Mouse (Mus musculus) cerebellum, adult 11 months (tissue): ENCODE data around the gene Syk.

Experiments
- DNase-seq: peaks from one replicate; pipeline ENCODE4 v3.0.0; 2022

Syk gene

DNA sequence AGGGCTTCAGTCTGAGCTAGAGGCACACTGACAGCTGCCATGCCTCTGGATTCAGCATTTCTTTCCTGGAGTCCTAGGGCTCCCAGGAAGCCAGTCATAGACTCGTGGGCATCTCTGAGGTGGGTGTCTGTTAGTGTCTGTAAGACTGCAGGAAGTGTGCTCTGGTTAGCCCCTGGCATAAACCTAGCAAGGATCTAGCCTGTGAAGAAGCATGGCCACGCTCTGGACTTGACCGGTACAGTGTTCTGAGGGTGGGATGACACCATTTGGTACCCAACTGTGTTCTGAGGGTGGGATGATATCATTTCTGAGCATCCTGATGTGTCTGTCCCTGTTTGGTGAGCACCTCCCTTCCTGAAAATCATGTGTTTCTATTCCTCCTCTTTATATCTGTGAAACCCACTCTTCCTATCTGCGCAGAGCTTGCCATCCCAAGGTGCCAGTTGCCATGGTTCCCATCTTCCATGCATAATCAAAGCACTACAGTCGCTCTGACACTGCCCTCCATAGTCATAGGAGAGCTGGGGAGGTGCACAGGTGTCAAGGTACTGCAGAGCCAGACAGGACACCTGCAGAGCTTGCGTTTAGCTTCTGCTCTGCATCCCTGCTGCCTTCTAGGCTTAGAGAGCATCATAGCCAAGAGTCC is 20.9 kb downstream of the Syk start:
- no peak for DNase-seq

DNA sequence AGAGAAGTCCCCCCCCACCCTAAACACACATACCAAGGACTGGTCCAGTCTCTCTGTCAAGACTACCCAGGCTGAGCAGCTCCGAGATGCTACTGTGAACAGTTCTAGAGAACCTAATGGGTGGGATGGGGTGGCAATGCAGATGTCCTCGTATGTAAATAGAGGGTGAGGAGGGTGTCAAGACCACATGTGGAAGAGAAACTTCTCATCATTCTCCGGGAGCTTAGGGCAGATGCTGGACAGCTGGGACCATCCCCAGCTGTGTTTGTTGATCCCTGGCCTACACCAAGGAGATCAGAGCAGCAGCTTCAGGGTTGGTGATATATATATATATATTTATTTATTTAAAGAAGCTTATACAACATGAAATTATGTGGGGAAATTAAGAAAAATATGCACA is 22.0 kb downstream of the Syk start:
- no peak for DNase-seq

DNA sequence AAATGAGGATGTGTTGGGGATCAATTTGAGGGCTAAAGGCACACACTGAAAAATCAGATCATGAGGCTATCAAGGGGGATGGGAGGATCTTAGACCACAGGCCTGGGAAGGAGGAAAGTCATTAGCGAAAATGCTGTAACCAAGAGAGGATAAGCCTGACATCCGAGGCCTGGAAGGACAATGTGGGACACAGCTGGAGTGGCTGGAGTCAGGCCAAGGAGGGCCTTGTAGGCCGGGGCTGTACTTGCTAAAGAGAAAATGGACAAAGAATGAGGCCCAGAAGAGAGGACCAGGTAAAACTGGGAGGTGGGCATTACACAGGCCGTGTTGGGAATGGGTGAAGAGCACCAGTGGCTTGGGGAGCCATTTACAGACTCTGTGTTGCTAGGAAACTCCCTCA is 22.9 kb downstream of the Syk start:
- no peak for DNase-seq

DNA sequence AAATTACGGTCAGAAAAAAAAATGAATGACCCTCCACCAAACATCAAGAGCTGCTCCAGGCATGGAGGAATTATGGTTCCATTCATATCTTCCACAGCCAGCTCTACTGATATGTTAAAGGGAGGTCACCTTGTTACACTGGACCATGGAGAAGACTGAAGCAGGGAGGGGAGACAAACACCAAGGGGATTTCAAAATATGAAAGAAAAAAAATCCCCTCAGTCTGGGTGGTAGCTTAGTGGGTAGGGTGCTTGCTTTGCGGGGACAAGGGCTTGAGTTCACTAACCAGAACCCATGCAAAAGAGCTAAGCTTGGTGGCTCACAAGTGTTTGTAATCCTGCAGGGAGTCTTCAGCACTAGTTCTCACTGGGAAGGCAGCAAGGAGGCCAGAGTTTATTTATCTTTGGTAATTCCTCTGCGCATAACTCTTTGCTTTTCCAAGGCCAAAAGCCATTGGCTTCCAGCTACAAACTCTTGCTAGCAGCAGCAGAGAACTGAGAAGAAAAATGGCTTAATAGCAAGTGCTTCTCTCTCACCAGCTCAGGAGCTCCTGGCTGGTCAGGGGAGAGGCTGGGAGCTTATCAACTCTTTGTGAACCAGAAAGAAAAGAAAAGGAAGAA is 23.8 kb downstream of the Syk start:
- no peak for DNase-seq

DNA sequence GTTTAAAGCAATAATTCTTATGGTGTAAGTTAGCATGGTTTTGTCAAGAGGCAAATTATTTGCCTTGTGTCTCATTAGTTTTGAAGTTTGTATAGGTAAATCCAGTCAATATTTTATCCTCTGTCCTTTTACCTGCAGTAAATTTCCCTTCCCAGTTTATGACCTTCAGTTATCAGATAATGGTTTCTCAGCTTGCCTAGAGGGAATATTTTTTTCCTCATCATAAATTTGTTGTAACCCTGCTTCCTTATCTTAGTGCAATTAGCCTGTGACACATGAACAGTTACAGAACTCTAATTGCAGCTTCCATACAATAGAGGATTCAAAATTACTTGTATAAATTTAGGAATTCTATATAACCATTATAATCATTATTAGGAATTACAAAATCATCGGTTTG is 25.0 kb downstream of the Syk start:
- DNase-seq, result no peak

DNA sequence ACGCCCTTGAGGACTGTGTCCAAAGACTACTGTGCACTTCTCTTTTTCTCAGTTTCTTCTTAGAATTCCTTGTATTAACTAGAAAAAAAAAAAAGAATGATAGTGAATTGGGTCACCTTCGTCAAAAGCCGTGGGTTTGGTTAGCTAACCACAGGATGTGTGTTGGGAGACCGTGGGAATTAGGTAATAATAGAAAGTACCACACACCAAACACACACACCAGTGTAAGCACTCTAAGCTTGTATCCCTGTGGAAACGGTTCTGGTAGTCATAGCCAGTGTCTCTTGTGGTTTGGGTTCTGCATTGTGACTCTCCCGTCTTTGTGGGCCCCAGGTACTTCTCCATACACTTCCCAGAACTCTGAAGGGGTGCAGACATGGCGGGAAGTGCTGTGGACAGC is 27.5 kb downstream of the Syk start:
- DNase-seq, result no peak

DNA sequence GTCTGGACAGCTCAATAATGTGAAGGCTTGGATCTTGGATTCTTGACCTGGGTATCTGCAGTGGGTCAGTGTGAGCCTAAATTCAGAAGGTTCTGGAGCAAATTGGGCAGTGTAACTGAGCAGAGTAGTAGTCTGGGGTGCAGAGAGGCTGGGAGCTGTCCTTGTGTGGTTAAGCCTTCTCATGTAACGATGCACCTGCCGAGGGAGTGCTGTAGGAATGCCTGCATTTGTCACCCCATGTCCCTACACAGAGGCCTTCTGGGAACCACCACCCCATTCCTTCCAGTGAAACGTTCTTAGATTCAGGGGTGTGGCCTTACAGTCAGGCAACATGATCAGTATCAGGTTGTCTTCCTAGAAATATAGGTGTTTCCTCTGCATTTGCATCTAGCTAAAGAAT is 30.3 kb downstream of the Syk start:
- DNase-seq, result no peak

DNA sequence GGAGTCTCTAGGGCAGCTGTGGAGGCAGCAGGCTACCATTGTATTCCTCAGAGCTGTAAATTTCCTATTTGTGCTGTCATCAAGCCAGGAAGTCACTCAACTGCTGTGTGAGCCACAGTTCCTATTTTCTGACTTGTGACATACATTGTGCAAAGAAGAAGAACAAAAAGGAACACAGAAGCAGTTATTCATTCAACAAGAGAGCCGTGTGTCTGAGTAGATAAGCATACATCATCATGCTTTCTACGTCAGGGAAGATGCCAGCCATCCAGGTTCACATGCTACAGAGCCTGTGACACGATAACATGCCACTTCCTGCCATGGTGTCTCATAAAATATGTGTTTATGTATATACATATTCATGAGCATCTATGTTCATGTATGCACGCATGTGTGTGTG is 32.1 kb downstream of the Syk start:
- no peak for DNase-seq

DNA sequence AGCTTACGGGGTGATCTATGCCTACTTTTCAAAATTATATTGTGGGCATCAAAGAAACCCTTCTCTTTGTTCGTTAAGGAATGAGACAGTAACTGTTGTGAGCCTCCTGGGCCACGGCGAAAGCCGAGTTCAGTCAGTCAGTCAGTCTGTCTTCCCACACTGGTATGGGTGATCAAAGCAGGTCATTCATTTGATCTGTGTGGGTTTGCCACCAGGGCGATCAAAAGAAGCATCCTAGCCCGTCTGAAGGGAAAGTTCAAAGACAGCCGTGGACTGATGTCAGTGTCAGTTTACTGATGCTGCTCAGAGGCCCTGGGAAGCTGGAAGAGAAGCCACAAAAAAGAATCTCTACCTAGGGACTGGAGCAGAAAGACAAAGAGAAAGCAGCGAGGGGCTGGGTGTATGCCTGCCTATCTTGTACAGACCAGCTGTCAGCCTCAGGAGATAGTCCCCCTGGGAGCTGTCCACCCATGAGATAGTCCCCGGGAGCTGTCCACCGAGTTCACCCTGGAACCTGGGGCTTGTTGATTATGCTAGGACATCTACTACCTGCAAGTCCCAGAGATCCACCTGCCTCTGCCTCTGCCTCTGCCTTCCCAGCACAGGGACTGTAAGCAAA is 34.2 kb downstream of the Syk start:
- no peak for DNase-seq

DNA sequence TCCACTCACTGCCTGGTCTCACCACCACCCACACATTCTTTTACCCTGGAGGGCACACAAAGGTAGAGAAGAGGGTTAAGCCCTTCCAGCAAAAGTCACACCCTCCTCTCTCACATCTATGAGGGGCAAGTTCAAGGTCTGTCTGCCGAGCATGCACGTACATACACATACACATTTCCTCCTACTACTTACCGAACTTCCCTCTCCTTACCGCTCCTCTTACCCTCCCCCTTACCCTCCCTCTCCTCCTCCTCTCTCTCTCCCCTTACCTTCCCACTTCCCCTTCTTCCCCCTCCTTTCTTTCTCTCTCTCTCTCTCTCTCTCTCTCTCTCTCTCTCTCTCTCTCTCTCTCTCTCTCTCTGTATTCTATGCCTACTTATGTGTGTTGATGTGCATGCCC is 35.6 kb downstream of the Syk start:
- DNase-seq, result no peak

DNA sequence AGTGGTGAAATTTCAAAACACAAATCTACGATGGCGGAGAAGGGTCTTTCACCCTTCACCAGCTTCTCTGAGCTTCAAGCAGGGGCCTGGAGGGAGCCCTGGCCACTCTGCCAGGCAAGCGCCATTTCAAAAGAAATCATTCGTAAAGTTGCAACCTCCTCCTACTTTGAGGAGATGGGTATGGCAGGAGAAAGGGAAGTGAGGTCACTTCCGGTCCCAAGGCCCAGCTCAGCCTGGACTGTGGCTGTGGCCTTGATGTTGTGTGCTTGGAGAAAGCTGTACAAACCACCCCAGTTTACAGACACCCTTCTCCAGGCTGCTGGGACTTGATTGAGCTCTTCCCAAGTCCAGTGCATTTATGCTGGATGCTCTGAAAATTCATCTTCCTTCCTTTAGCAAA is 36.5 kb downstream of the Syk start:
- DNase-seq, result no peak

DNA sequence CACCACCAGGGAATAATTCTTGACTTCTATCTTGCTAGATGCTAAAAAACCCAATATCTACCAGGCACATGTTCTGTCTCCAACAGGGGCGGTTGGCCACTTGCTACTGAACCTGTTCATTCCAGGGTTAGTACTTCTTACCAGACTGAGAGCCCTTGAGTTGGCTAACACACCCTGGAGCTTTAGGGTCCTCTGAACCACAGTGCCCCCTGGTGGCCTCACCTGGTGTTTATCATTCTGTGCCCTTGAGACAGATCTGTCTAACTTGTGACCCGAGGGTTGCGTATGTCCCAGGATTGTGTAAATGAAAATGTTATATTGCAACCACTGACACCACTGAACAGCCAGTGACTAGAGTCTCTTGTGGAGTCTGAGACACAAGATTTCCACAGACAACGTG is 41.1 kb downstream of the Syk start:
- peak; percentile 34 for DNase-seq

DNA sequence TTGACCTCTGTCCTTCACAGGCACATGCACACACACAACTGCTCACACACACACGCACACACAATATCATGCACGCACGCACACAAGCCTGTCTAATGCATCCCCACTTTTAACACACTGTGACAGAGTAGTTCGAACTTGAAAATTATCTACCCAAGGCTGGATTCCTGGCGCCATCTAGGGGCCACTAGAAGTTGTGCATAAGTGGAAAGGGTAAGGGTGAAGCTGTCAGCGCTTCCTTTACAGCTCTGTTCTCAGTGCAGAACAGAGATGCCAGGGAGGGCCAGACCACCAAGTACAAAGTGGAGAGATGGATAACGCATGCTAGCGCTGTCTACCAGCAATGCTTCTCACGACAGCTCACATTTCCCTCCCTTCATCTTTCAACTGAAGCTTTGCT is 45.6 kb downstream of the Syk start:
- peak; percentile 22 for DNase-seq

DNA sequence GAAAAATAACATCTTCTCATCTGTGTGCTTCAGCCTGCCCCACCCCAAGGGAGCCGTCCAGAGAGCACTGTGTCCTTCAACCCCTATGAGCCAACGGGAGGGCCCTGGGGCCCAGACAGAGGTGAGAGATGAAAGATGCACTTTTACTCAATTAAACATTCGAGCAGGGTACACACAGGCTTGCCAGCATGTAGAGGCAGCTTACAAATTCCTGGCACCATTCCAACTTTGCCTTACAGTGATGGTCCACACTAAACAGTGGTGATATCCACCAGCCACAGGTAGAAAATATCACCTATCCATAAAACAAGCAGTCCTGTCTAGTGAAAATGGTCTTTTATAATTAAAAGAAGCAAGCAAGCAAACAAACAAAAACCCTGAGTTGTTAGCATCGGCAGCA is 48.7 kb downstream of the Syk start:
- no peak for DNase-seq

DNA sequence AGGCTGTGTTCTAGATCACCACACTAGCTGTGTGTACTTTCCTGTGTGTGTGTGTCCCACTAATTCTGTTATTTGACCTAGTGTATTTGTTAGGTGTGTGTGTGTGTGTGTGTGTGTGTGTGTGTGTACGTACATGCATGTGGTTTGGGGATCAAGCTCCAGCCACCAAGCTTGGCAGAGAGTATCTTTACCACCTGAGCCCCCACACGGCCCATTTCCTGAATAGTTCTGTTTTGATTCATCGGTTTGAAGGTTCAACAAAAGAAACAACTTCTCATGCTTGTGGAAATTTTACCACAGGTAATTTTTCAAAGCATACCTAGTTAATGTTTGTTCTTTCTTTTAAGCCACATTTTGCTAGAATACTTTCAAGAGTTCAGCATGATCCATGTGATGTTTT is 52.5 kb downstream of the Syk start:
- DNase-seq, result no peak

DNA sequence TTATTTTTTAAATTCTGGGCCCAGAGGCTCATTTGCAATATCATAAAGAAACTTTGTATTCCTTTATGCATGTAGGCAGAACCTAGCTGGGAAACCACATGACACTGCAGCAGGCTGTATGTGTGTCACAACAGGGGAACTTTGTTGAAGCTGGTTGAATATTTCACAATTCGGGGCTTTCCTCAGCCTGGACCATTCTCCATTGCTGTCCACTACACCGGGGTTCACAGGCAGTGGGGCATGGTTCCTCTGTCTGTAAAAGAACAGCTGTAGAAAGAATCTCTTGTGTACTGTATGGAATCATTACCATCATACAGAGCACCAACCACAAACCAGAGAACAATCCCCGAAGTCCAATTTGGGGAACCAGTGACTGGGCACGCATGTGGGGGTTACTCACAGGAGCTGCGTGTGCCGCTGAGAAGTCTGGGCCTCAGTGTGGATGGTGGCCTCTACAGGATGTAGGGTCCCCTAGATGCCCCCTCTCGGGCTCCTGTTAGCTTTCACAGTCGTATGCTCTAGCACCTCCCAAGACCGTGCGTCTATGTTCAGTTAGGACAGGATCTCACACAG is 53.3 kb downstream of the Syk start:
- no peak for DNase-seq

DNA sequence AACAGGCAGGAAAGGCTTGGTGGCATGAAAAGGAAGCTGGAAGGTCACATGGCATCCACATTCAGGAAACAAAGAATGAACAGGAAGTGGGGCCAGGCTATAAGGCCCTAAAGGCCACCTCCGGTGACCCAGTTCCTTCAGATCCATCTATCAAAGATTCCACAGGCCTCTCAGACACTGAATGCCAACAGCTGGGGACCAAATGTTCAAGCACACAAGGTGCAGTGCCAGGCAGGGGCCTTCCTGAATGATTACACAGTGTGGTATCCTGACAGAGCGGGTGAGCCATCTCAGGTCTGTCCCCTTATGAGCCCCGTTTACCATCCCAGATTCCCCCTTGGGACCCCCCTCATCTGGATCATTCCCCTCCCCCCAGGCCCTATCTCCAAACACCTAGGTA is 63.6 kb downstream of the Syk start:
- no peak for DNase-seq

DNA sequence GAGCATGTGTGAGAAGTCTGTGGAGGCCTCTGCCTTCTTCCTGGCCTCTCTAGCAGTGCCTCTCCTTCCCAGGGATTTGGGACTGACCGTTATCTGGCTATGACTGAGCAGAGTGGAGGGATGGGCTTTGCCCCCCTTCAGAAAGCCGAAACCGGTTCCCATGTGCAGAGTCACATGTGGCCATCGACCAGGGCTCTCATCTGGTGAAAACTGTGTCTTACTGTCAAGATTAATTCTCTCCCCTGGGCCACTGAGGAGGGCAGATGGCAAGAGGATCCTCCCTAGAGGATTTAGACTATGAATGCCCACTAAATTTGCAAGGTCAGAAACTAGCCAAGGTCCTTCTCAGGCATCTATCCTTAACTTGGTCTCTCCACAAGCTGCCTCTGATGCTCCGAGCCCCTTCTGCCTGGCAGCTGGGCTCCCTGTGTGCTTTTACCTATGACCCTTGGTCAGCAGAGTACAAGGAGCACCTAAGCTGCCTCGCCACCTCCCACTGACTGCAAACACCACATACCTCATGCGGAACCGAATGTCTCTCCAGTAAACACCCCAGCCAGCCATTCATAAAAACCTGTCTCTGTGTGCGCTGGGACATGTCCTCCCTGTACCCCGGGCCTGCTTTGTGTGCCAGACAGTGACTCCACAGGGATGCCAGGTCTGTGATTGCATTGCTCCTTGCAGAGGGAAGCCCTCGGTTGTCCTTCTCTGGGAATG is 65.2 kb downstream of the Syk start:
- DNase-seq, result no peak

DNA sequence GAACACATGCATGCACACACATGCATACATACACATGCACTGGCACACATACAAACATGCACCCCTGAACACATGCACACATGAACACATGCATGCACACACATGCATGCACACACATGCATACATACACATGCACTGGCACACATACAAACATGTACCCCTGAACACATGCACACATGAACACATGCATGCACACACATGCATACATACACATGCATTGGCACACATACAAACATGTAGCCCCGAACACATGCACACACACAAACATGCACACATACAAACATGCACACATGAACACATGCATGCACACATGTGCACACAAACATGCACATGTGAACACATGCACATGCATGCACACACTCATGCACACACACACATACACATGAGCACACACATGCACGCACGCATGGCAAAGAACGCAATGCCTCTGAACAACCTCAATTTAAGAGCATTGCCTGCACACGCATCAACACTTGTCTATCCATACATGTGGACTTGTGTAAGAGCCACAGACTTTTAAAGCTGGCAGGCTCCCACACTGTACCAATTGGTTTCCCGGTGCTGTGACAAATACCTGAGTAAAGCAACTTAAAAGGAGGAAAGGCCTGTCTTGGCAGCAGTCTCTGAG is 66.9 kb downstream of the Syk start:
- no peak for DNase-seq

DNA sequence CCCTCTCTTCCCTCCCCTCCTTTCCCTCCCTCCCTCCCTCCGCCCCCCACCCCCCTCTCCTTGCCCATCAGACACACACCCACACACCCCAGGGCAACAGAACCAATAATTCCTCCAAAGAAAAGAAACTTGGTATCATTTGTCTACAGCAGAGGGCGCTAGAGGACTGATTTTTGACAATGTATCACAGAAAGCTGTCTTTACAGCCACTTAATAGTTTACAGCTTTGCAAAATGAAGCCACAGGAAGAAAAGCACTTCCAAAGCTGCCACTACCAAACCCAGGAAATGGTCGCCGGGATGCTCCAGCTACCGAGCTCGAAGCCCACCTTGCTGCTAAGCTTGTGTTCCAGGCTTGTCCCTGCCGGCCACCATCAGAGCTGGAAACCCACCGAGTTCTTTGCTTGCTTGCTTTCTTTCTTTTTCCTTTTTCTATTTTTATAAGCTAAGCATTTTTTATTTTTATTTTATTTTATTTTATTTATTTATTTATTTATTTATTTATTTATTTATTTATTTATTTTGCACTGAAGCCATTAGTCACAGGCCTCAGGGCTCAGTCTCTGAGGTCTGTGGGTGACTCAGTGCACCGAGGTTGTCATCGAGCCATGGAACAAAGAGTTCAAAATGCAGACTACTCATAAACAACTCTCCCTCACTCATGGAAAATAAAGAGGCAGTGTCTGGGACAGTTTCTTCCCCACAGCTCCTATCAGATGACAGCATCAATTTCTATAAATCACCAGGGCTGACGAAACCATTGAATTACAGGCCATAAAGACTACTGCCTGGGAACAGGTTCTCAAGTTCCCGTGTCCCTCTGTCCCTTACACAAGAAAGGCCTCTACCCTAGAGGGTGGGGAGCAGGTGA is 68.6 kb downstream of the Syk start:
- peak; percentile 22 for DNase-seq

DNA sequence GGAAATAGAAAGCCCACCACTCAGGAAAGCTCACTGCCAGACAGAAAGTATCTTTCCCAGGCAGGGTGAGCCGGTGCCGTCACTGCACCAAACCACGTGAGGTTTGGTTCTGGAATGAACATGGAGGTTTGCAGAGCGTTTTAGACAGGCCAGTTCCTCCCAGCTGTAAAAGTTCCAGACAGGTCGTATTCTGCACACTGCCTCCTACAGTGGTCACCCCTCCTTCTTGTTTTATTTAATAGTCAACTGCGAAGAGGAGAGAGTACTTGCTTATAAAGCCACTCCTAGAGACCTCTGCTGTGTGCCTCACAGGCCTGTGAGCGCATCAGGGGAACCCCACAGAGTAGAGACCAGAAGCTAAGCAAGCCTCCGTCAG is 69.3 kb downstream of the Syk start:
- DNase-seq, result no peak

DNA sequence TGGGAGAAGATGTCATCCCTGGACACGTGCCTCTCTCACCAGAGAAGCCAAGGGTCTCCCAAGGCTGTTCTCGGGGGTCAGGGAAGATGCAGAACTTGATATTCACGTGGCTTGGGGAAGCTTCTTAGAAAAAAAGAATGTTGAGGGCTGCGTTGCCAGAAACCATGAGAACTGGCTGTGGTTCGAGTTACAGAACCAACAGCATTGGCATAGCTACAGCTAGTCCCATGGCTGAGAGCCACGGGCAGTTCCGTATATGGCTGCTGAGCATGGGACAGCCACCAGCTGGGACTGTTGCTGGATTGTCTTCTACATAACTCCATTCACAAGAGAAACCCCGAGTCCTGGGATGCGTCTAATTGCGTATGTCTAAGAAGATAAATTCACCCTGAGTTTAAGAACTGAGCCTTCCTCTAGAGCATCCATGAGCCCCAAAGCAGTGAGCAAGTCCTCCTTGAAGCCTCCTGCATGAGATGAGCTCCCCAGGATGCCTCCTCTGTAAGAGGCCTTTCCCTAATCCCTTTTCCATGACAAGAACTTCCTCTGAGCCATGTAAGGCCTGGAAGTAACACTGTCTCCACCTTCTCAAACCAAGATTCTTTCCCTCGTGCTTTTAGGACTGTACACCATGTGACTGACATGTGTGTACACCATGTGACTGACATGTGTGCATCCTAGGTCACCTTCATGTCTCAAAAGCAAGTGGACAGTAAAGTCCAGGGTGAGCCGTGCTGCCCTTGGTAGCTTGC is 71.3 kb downstream of the Syk start:
- DNase-seq, result no peak
